In genomic region chr9:118682154-118682553, GRCm38 (mm10) we compare ENCODE assay signal across 16 mouse cellular contexts.
DNase-seq lines count a peak whose midpoint lies in the region; ATAC-seq and TF ChIP-seq lines count a peak whose summit lies in the region.
"Had no signal": no experiment of that assay in that cellular context is flagged by ENCODE, and none has a peak within 500 bp of the region (broad histone marks: within the 10 kb centered on the region; RNA-seq: fewer than 3 reads in every experiment).

No protein-coding gene starts in this region.

- no peak for TF ChIP-seq CTCF in intestine, postnatal 0 days (IDR thresholded peaks at IDR 0.05; ENCODE audit: low read depth)
- no peak for TF ChIP-seq CTCF in lung, adult 2 months (IDR thresholded peaks at IDR 0.05; ENCODE audit: insufficient read depth, low read length)

- 52% methylated on average over 8 of the region's 8 CpGs for WGBS in embryonic facial prominence, embryonic 13.5 days
- 89% methylated on average over 8 of the region's 8 CpGs for WGBS in embryonic facial prominence, embryonic 10.5 days
- WGBS in intestine, embryonic 15.5 days: 60% methylated on average over 8 of the region's 8 CpGs
- 70% methylated on average over 8 of the region's 8 CpGs for WGBS in intestine, postnatal 0 days
- WGBS in lung, embryonic 16.5 days: 52% methylated on average over 8 of the region's 8 CpGs
- WGBS in lung, adult 2 months: 57% methylated on average over 8 of the region's 8 CpGs

- H3K36me3 ChIP-seq in embryonic facial prominence, embryonic 13.5 days: 0 out of 2 replicates have a peak, but pooled peaks cover 6% of the 10 kb centered on the region
- peaks cover 34% of the 10 kb centered on the region for H3K36me3 ChIP-seq in embryonic facial prominence, embryonic 10.5 days (replicated peaks)
- H3K36me3 ChIP-seq in intestine, embryonic 15.5 days: no peaks in the 10 kb centered on the region
- no peaks in the 10 kb centered on the region for H3K36me3 ChIP-seq in intestine, postnatal 0 days (ENCODE audit: control insufficient read depth, insufficient read depth)
- no peaks in the 10 kb centered on the region for H3K36me3 ChIP-seq in lung, embryonic 16.5 days (ENCODE audit: control insufficient read depth, insufficient read depth, low read length)

- no peak overlapping the region for H3K4me2 ChIP-seq in embryonic facial prominence, embryonic 13.5 days
- H3K4me2 ChIP-seq in intestine, embryonic 15.5 days (replicated peaks): no peak overlapping the region
- H3K4me2 ChIP-seq in intestine, postnatal 0 days (replicated peaks; ENCODE audit: low read depth): no peak overlapping the region
- no peak overlapping the region for H3K4me2 ChIP-seq in lung, embryonic 16.5 days (ENCODE audit: low read depth, low read length)
- H3K4me2 ChIP-seq: forebrain, embryonic 13.5 days; hindbrain, embryonic 14.5 days had no signal

- H3K9ac ChIP-seq in embryonic facial prominence, embryonic 13.5 days: no peak overlapping the region
- H3K9ac ChIP-seq in intestine, embryonic 15.5 days: no peak overlapping the region
- no peak overlapping the region for H3K9ac ChIP-seq in intestine, postnatal 0 days (ENCODE audit: low read depth, low read length)
- H3K9ac ChIP-seq in lung, embryonic 16.5 days (ENCODE audit: low read length): no peak overlapping the region
- H3K9ac ChIP-seq: forebrain, embryonic 13.5 days; hindbrain, embryonic 14.5 days had no signal

- peak overlapping the region; percentile 33; the same call in 1 of the 2 replicates for H3K27ac ChIP-seq in embryonic facial prominence, embryonic 13.5 days
- H3K27ac ChIP-seq in embryonic facial prominence, embryonic 10.5 days (replicated peaks): no peak overlapping the region
- H3K27ac ChIP-seq in intestine, embryonic 15.5 days: peak overlapping the region; percentile 22; the same call in 1 of the 2 replicates
- H3K27ac ChIP-seq in intestine, postnatal 0 days (ENCODE audit: low read depth, low read length): no peak overlapping the region
- peak overlapping the region; percentile 77 for H3K27ac ChIP-seq in lung, embryonic 16.5 days (ENCODE audit: low read length)
- H3K27ac ChIP-seq: forebrain, embryonic 13.5 days; gastrocnemius, adult 2 months; hindbrain, embryonic 10.5 days; hindbrain, embryonic 14.5 days had no signal

- H3K9me3 ChIP-seq in embryonic facial prominence, embryonic 13.5 days: no peaks in the 10 kb centered on the region
- no peaks in the 10 kb centered on the region for H3K9me3 ChIP-seq in embryonic facial prominence, embryonic 10.5 days
- H3K9me3 ChIP-seq in intestine, embryonic 15.5 days: no peaks in the 10 kb centered on the region
- H3K9me3 ChIP-seq in intestine, postnatal 0 days (ENCODE audit: control insufficient read depth): no peaks in the 10 kb centered on the region
- no peaks in the 10 kb centered on the region for H3K9me3 ChIP-seq in lung, embryonic 16.5 days (ENCODE audit: control insufficient read depth, low read length)
- H3K9me3 ChIP-seq: forebrain, embryonic 13.5 days; hindbrain, embryonic 10.5 days had no signal

- no peaks in the 10 kb centered on the region for H3K27me3 ChIP-seq in embryonic facial prominence, embryonic 13.5 days
- no peaks in the 10 kb centered on the region for H3K27me3 ChIP-seq in embryonic facial prominence, embryonic 10.5 days (replicated peaks; ENCODE audit: low read depth, poor library complexity, severe bottlenecking)
- H3K27me3 ChIP-seq in intestine, embryonic 15.5 days (replicated peaks): no peaks in the 10 kb centered on the region
- H3K27me3 ChIP-seq in intestine, postnatal 0 days (replicated peaks; ENCODE audit: control insufficient read depth, insufficient read depth, low read length): no peaks in the 10 kb centered on the region
- no peaks in the 10 kb centered on the region for H3K27me3 ChIP-seq in lung, embryonic 16.5 days (ENCODE audit: control insufficient read depth, insufficient read depth, low read depth, low read length)
- H3K27me3 ChIP-seq: forebrain, embryonic 13.5 days had no signal

- no peak for TF ChIP-seq POLR2A in lung, adult 2 months (IDR thresholded peaks at IDR 0.05; ENCODE audit: borderline replicate concordance, extremely low read depth, low read depth, low read length)

- ATAC-seq in embryonic facial prominence, embryonic 13.5 days (ENCODE audit: insufficient number of reproducible peaks, insufficient read depth, low FRiP score, low TSS enrichment, low read depth): no peak
- no peak for ATAC-seq in intestine, embryonic 15.5 days
- no peak for ATAC-seq in intestine, postnatal 0 days
- ATAC-seq in lung, embryonic 16.5 days (ENCODE audit: low read depth): peak; percentile 50
- no peak for ATAC-seq in erythroblast, adult 5-6 weeks (replicated peaks; ENCODE audit: low FRiP score, poor library complexity, severe bottlenecking)
- ATAC-seq: forebrain, embryonic 13.5 days had no signal

- peaks cover 51% of the 10 kb centered on the region for H3K4me1 ChIP-seq in embryonic facial prominence, embryonic 13.5 days
- peaks cover 33% of the 10 kb centered on the region for H3K4me1 ChIP-seq in embryonic facial prominence, embryonic 10.5 days
- H3K4me1 ChIP-seq in intestine, embryonic 15.5 days (replicated peaks): no peaks in the 10 kb centered on the region; the same call in 1 of the 2 replicates
- H3K4me1 ChIP-seq in intestine, postnatal 0 days (replicated peaks; ENCODE audit: control insufficient read depth, insufficient read depth, low read length): no peaks in the 10 kb centered on the region
- peaks cover 25% of the 10 kb centered on the region for H3K4me1 ChIP-seq in lung, embryonic 16.5 days (replicated peaks; ENCODE audit: control insufficient read depth, insufficient read depth, low read length)
- peaks cover 6% of the 10 kb centered on the region for H3K4me1 ChIP-seq in lung, adult 2 months (ENCODE audit: control insufficient read depth, insufficient read depth, low read length)

- no peak overlapping the region for H3K4me3 ChIP-seq in embryonic facial prominence, embryonic 13.5 days
- no peak overlapping the region for H3K4me3 ChIP-seq in embryonic facial prominence, embryonic 10.5 days
- no peak overlapping the region for H3K4me3 ChIP-seq in intestine, embryonic 15.5 days (replicated peaks)
- H3K4me3 ChIP-seq in intestine, postnatal 0 days (ENCODE audit: low read depth, low read length): no peak overlapping the region
- no peak overlapping the region for H3K4me3 ChIP-seq in lung, embryonic 16.5 days (ENCODE audit: low read length)
- H3K4me3 ChIP-seq in lung, adult 2 months (replicated peaks; ENCODE audit: extremely low read depth, low read depth, low read length): no peak overlapping the region
- H3K4me3 ChIP-seq: forebrain, embryonic 13.5 days; gastrocnemius, adult 2 months; hindbrain, embryonic 10.5 days had no signal

- no peak for DNase-seq in embryonic facial prominence, embryonic 10.5 days (ENCODE audit: low spot score)
- no peak for DNase-seq in lung, adult 2 months
- peak; percentile 42 for DNase-seq in 416B (ENCODE audit: low read depth)
- DNase-seq: cerebellum, adult 11 months; cerebellum, adult 8-10 months; cerebellum, postnatal 14 days; gastrocnemius, adult 2 months; gastrocnemius, postnatal 25 days had no signal

Comparison
In these comparisons a context has a peak if more than half of its experiments do, and no peak if none do; other contexts are left out.
1. H3K27ac ChIP-seq: peak in embryonic facial prominence, embryonic 13.5 days (single experiment), intestine, embryonic 15.5 days (single experiment) and lung, embryonic 16.5 days (single experiment); none in embryonic facial prominence, embryonic 10.5 days (single experiment) and intestine, postnatal 0 days (single experiment).